Comparison of ENCODE assay signal across 8 mouse cellular contexts in genomic region chr7:7277966-7278567, GRCm38 (mm10). TPM values are rescaled to one million over a fixed set of nuclear protein-coding genes. Genes with fewer than 3 reads are reported as not detected.
DNase-seq lines count a peak whose midpoint lies in the region; ATAC-seq and TF ChIP-seq lines count a peak whose summit lies in the region.
"Not testable (repeated sequence)": the region's sequence is repeated elsewhere in the genome, so short reads cannot be mapped to it uniquely, and the experiment has no call there.

Gm45844 (minus strand) TSS chr7:7278289.

- 0 out of 2 replicates have a peak, but pooled peaks have one; percentile 32 for TF ChIP-seq POLR2A in liver, adult 2 months (IDR thresholded peaks at IDR 0.05; ENCODE audit: extremely low read depth, insufficient read depth, low read length)

- H3K36me3 ChIP-seq in heart, embryonic 11.5 days (ENCODE audit: control insufficient read depth, insufficient read depth, low read length); kidney, embryonic 16.5 days (ENCODE audit: insufficient read depth, low read length); liver, adult 2 months (ENCODE audit: control insufficient read depth, insufficient read depth, low read length): not testable (repeated sequence)

- not testable (repeated sequence) for H3K4me1 ChIP-seq in heart, embryonic 11.5 days (ENCODE audit: control insufficient read depth, insufficient read depth, low read length); kidney, embryonic 16.5 days (ENCODE audit: insufficient read depth, low read length); liver, adult 2 months (ENCODE audit: control insufficient read depth, insufficient read depth, low read length)

- H3K27ac ChIP-seq in heart, embryonic 11.5 days (ENCODE audit: low read depth, low read length); liver, adult 2 months (replicated peaks; ENCODE audit: insufficient read depth, low read depth, low read length): not testable (repeated sequence)
- peak within 1 kb of the TSS; percentile 63; the same call in 1 of the 2 replicates for H3K27ac ChIP-seq in kidney, embryonic 16.5 days (ENCODE audit: low read length)

- peak within 1 kb of the TSS; percentile 8; the same call in 1 of the 2 replicates for H3K4me3 ChIP-seq in heart, embryonic 11.5 days (ENCODE audit: low read depth, low read length)
- H3K4me3 ChIP-seq in kidney, embryonic 16.5 days (ENCODE audit: low read length): peak within 1 kb of the TSS; percentile 33
- peak within 1 kb of the TSS; percentile 80 for H3K4me3 ChIP-seq in liver, adult 2 months (ENCODE audit: insufficient read depth, low read depth, low read length)

- not testable (repeated sequence) for H3K27me3 ChIP-seq in heart, embryonic 11.5 days (ENCODE audit: control insufficient read depth, insufficient read depth, low read length); kidney, embryonic 16.5 days (ENCODE audit: insufficient read depth, low read length); liver, adult 2 months (ENCODE audit: control insufficient read depth, insufficient read depth, low read length)

- peak; percentile 93 for TF ChIP-seq CTCF in liver, adult 2 months (IDR thresholded peaks at IDR 0.05; ENCODE audit: low read depth, low read length)

- WGBS in heart, embryonic 11.5 days (ENCODE audit: insufficient replicate concordance): 45% methylated on average over 45 of the region's 45 CpGs
- WGBS in kidney, embryonic 16.5 days: 32% methylated on average over 45 of the region's 45 CpGs
- WGBS in liver, adult 2 months: 43% methylated on average over 45 of the region's 45 CpGs

- H3K4me2 ChIP-seq in heart, embryonic 11.5 days: peak within 1 kb of the TSS; percentile 11
- H3K4me2 ChIP-seq in kidney, embryonic 16.5 days (replicated peaks; ENCODE audit: low read depth, low read length): peak within 1 kb of the TSS; percentile 46

- peak; percentile 66 for DNase-seq in 3134 (ENCODE audit: extremely low read depth, insufficient read length, low spot score)
- DNase-seq in adrenal gland, postnatal 36 days: peak; percentile 88 to 91
- peak; percentile 55 for DNase-seq in liver, adult 2 months (ENCODE audit: extremely low read depth, low read depth, low spot score)
- DNase-seq in spleen, postnatal 36 days (ENCODE audit: low spot score in 2 of 2): peak; percentile 84 to 87

- H3K9me3 ChIP-seq in heart, embryonic 11.5 days (replicated peaks; ENCODE audit: control insufficient read depth, low read length); kidney, embryonic 16.5 days (ENCODE audit: low read length): not testable (repeated sequence)

- peak; percentile 100 for ATAC-seq in erythroblast, adult 5-6 weeks (replicated peaks; ENCODE audit: low FRiP score, poor library complexity, severe bottlenecking)
- peak; percentile 99 for ATAC-seq in heart, embryonic 11.5 days (replicated peaks; ENCODE audit: insufficient number of reproducible peaks, low FRiP score, low TSS enrichment)
- peak; percentile 100 for ATAC-seq in kidney, embryonic 16.5 days (ENCODE audit: low FRiP score, low TSS enrichment)
- ATAC-seq in monocyte, adult 5-6 weeks (replicated peaks; ENCODE audit: insufficient number of reproducible peaks, low FRiP score, low TSS enrichment, poor library complexity, severe bottlenecking): peak; percentile 98

- not testable (repeated sequence) for H3K79me2 ChIP-seq in liver, adult 2 months (ENCODE audit: control insufficient read depth, insufficient read depth, low read length)

- H3K9ac ChIP-seq in heart, embryonic 11.5 days (ENCODE audit: low read depth, low read length): not testable (repeated sequence)
- H3K9ac ChIP-seq in kidney, embryonic 16.5 days (replicated peaks; ENCODE audit: low read length): 0 out of 2 replicates have a peak within 1 kb of the TSS, but pooled peaks have one; percentile 2
- H3K9ac ChIP-seq in liver, adult 2 months (ENCODE audit: low read depth, low read length): peak within 1 kb of the TSS; percentile 84

RNA-seq across cellular contexts. Expression of gene Gm45844, which starts in this region (rescaled TPM):
- 1 to 10 TPM; 2.6 to 4.0 TPM for total RNA-seq in adrenal gland, postnatal 36 days (2021)
- not detected in 2 replicates for total RNA-seq in erythroblast, adult 5-6 weeks (2015; ENCODE audit: low replicate concordance)
- total RNA-seq in erythroblast, adult 5-6 weeks (2017; ENCODE audit: low replicate concordance): 0.70 TPM in 1 of 2 replicates, not detected in the other
- polyA plus RNA-seq in heart, embryonic 11.5 days (2014; fragmentation: Nextera tagmentation; extraction: Ambion mirVana): 1.1 and 1.4 TPM in 2 replicates
- 2.7 and 4.2 TPM in 2 replicates for polyA plus RNA-seq in kidney, embryonic 16.5 days (2015; fragmentation: Nextera tagmentation; extraction: Ambion mirVana)
- 1.5 and 3.0 TPM in 2 replicates for total RNA-seq in liver, adult 2 months (2014; rRNA removed)
- polyA plus RNA-seq in liver, adult 2 months (2012; rRNA removed): 1.3 TPM in 2 replicates
- total RNA-seq in monocyte, adult 5-6 weeks (2017): 0.21 to 0.39 TPM in 2 of 3 replicates, not detected in the other

Comparison
In these comparisons a context has a peak if more than half of its experiments do, and no peak if none do; other contexts are left out.
1. Peak in ATAC-seq in erythroblast, adult 5-6 weeks; RNA of the gene not detected or under 1 TPM.
2. Peak in ATAC-seq in monocyte, adult 5-6 weeks; RNA of the gene not detected or under 1 TPM.
3. H3K4me3 ChIP-seq: peak in every context shown above with its lines; median percentile 80 in liver, adult 2 months; 33 in kidney, embryonic 16.5 days; 8 in heart, embryonic 11.5 days.